9 mouse cellular contexts compared by ENCODE assay signal in genomic region chr13:54565594-54566345, GRCm38 (mm10). TPM values are rescaled to one million over a fixed set of nuclear protein-coding genes. Genes with fewer than 3 reads are reported as not detected.
A peak's percentile ranks its signal among the peaks of the same experiment; 100 is the strongest.
DNase-seq lines count a peak whose midpoint lies in the region; ATAC-seq and TF ChIP-seq lines count a peak whose summit lies in the region.
"Had no signal": no experiment of that assay in that cellular context is flagged by ENCODE, and none has a peak within 500 bp of the region (broad histone marks: within the 10 kb centered on the region; RNA-seq: fewer than 3 reads in every experiment).

No protein-coding gene starts in this region.

- H3K27ac ChIP-seq in limb, embryonic 11.5 days (replicated peaks; ENCODE audit: low read depth, low read length), result no peak overlapping the region
- H3K27ac ChIP-seq in testis, adult 2 months (ENCODE audit: control insufficient read depth, insufficient read depth, low read depth, low read length), result peak overlapping the region; percentile 70

- peak overlapping the region; percentile 37; the same call in 1 of the 2 replicates for H3K4me2 ChIP-seq in limb, embryonic 11.5 days (ENCODE audit: low read depth, severe bottlenecking)

- WGBS in limb, embryonic 11.5 days, result 48% methylated on average over 8 of the region's 8 CpGs

- H3K36me3 ChIP-seq in limb, embryonic 11.5 days (ENCODE audit: control insufficient read depth, insufficient read depth, low read length), result 0 out of 2 replicates have a peak, but pooled peaks cover 3% of the 10 kb centered on the region
- peaks cover 2% of the 10 kb centered on the region for H3K36me3 ChIP-seq in testis, adult 2 months (ENCODE audit: control insufficient read depth, insufficient read depth, low read length)

- H3K4me1 ChIP-seq in limb, embryonic 11.5 days (ENCODE audit: control insufficient read depth, insufficient read depth, low read length), result peaks cover 6% of the 10 kb centered on the region
- peaks cover 6% of the 10 kb centered on the region for H3K4me1 ChIP-seq in testis, adult 2 months (ENCODE audit: control insufficient read depth, insufficient read depth, low read length)

- TF ChIP-seq POLR2A in testis, adult 2 months (IDR thresholded peaks at IDR 0.05; ENCODE audit: control insufficient read depth, low read depth, low read length), result no peak

- no peaks in the 10 kb centered on the region for H3K9me3 ChIP-seq in limb, embryonic 11.5 days (ENCODE audit: control insufficient read depth, low read length)

- ATAC-seq in limb, embryonic 11.5 days (ENCODE audit: insufficient number of reproducible peaks, low FRiP score, low TSS enrichment, low read depth), result 0 out of 2 replicates have a peak, but pooled peaks have one; percentile 8

- H3K27me3 ChIP-seq in limb, embryonic 11.5 days (ENCODE audit: control insufficient read depth, insufficient read depth, low read length), result no peaks in the 10 kb centered on the region
- H3K27me3 ChIP-seq in testis, adult 2 months (ENCODE audit: control insufficient read depth, insufficient read depth, low read length), result no peaks in the 10 kb centered on the region
- H3K27me3 ChIP-seq: Patski had no signal

- peak; percentile 58 for DNase-seq in gastrocnemius, adult 18-20 months (ENCODE audit: low spot score)
- DNase-seq in gastrocnemius, postnatal 14 days, result no peak
- peak; percentile 81 for DNase-seq in cerebellum, adult 9-10 months
- DNase-seq in forelimb bud, embryonic 11.5 days (ENCODE audit: low read depth, low spot score), result peak; percentile 64
- peak; percentile 42 for DNase-seq in hindlimb bud, embryonic 11.5 days (ENCODE audit: extremely low spot score, low read depth, low spot score)
- peak; percentile 60 for DNase-seq in limb, embryonic 11.5 days (ENCODE audit: low spot score)
- DNase-seq in mesoderm, embryonic 11.5 days (ENCODE audit: low read depth, low spot score), result peak; percentile 67

- intact Hi-C loops in gastrocnemius, postnatal 14 days (cut with DNase I; ENCODE audit: low total_unique reads), result no loop called here

- no peak for TF ChIP-seq CTCF in testis, adult 2 months (IDR thresholded peaks at IDR 0.05; ENCODE audit: control insufficient read depth, insufficient read depth, insufficient replicate concordance, low read depth, low read length)

- H3K4me3 ChIP-seq in limb, embryonic 11.5 days (ENCODE audit: low read depth, low read length), result peak overlapping the region; percentile 93
- peak overlapping the region; percentile 93 for H3K4me3 ChIP-seq in testis, adult 2 months (ENCODE audit: control insufficient read depth, low read depth, low read length)

- no peak overlapping the region for H3K9ac ChIP-seq in limb, embryonic 11.5 days (ENCODE audit: low read length)

RNA-seq across cellular contexts. Expression of gene 4833439L19Rik, which starts 0.5 kb away (rescaled TPM):
- total RNA-seq in gastrocnemius, adult 18-20 months (2021), result 100 to 1,000 TPM; 203 to 215 TPM
- 100 to 1,000 TPM in 1 of 2 experiments, 10 to 100 TPM in 1; 97.4 to 106 TPM for total RNA-seq in gastrocnemius, postnatal 14 days (2021)
- polyA plus RNA-seq in limb, embryonic 11.5 days (2014; fragmentation: Nextera tagmentation; extraction: Ambion mirVana), result 184 and 185 TPM in 2 replicates
- polyA plus RNA-seq in testis, adult 2 months (2012; rRNA removed), result 59.8 and 60.8 TPM in 2 replicates

RNA-seq across cellular contexts. Expression of gene Arl10, which starts 9.0 kb away (rescaled TPM):
- total RNA-seq in gastrocnemius, adult 18-20 months (2021), result 1 to 10 TPM; 2.6 TPM
- 1 to 10 TPM; 2.9 to 3.7 TPM for total RNA-seq in gastrocnemius, postnatal 14 days (2021)
- 27.1 and 29.7 TPM in 2 replicates for polyA plus RNA-seq in limb, embryonic 11.5 days (2014; fragmentation: Nextera tagmentation; extraction: Ambion mirVana)
- polyA plus RNA-seq in testis, adult 2 months (2012; rRNA removed), result 1.8 and 2.3 TPM in 2 replicates

RNA-seq across cellular contexts. Expression of gene Nop16, which starts 24.1 kb away (rescaled TPM):
- 10 to 100 TPM; 16.3 to 19.7 TPM for total RNA-seq in gastrocnemius, adult 18-20 months (2021)
- total RNA-seq in gastrocnemius, postnatal 14 days (2021), result 10 to 100 TPM; 17.6 to 19.4 TPM
- 95.6 and 99.7 TPM in 2 replicates for polyA plus RNA-seq in limb, embryonic 11.5 days (2014; fragmentation: Nextera tagmentation; extraction: Ambion mirVana)
- 8.2 and 10.7 TPM in 2 replicates for polyA plus RNA-seq in testis, adult 2 months (2012; rRNA removed)

RNA-seq across cellular contexts. Expression of gene Higd2a, which starts 24.2 kb away (rescaled TPM):
- total RNA-seq in gastrocnemius, adult 18-20 months (2021), result 100 to 1,000 TPM; 151 to 154 TPM
- 100 to 1,000 TPM; 126 to 131 TPM for total RNA-seq in gastrocnemius, postnatal 14 days (2021)
- polyA plus RNA-seq in limb, embryonic 11.5 days (2014; fragmentation: Nextera tagmentation; extraction: Ambion mirVana), result 155 and 157 TPM in 2 replicates
- 87.3 and 112 TPM in 2 replicates for polyA plus RNA-seq in testis, adult 2 months (2012; rRNA removed)

RNA-seq across cellular contexts. Expression of gene Cltb, which starts 45.4 kb away (rescaled TPM):
- 100 to 1,000 TPM; 157 to 180 TPM for total RNA-seq in gastrocnemius, adult 18-20 months (2021)
- 10 to 100 TPM; 86.4 to 95.0 TPM for total RNA-seq in gastrocnemius, postnatal 14 days (2021)
- polyA plus RNA-seq in limb, embryonic 11.5 days (2014; fragmentation: Nextera tagmentation; extraction: Ambion mirVana), result 12.3 and 13.0 TPM in 2 replicates
- 12.5 and 12.7 TPM in 2 replicates for polyA plus RNA-seq in testis, adult 2 months (2012; rRNA removed)
